Mouse (Mus musculus) liver, adult (tissue): ENCODE data around the gene Ifi27l2a.

Source experiments
- GATA4 ChIP-seq: IDR thresholded peaks from 2 replicates; pipeline ENCODE4 v1.6.1; 2014; ENCODE audit warnings: mild to moderate bottlenecking, low read length; ENCODE audit not compliant: insufficient replicate concordance

Gene Ifi27l2a

DNA sequence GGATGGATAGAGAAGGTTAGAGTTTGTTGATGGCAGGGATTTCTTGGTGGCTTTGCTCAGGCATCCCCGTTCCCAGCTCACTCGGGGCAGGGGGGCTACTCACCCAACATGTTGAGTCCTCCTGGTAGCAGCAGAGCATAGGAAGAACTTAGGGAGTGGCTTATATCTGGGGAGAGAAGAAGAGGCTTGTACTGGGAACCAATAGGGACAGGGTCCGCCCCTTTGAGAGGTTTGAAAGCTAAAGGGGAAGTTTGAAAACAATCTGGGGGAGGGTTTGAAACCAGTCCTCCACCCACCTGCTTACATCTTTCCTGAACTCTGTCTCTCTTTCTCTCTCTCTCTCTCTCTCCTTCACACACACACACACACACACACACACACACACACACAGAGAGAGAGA is at the start of gene Ifi27l2a:
TSS of gene Ifi27l2a (minus strand) at position 157 of the 400 bp plus-strand sequence.
- no peak for TF ChIP-seq GATA4

DNA sequence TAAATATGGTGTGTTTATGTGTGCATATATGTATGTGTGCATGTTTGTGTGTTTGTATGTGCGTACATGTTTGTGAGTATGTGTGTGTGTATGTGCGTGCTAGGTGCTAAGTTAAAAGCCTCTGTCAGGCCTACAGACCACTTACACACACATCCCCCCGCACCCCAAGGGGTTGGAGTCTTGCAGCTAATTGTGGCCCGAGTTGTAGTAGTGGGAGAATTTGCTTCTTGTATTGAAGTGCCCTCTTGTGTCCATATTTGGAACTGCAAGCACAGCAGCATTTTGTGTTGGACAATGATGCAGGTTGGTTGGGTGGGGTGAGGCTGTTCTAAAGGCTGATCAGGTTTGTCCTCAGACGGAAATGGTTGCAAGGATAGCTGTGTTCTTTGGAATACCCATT is 49.3 kb upstream of the Ifi27l2a start:
- TF ChIP-seq GATA4, result no peak

GRCm38 (mm10) chr12:103491091-103491730 is 47.7 kb upstream of the Ifi27l2a start:
- TF ChIP-seq GATA4, result no peak

DNA sequence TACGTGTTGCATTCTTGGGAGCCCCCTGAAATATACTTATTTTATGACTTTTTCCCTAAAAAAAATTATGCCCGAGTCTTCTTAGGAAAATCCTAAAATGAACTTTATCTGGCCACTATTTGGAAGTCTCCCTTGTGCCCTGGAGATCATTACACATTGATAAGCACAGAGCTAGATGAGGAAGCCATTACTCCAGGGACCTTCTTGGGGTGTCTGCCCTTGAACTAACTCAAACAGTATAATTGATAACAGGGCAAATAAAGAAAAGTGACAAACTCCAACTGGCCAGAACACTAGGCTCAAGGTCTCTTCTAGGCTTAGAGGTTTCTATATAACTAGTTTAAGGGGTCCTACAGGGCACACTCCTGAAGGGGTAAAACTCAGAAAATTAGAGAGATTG is 44.3 kb upstream of the Ifi27l2a start:
- TF ChIP-seq GATA4, result no peak

GRCm38 (mm10) chr12:103487276-103487675 is 43.8 kb upstream of the Ifi27l2a start:
- TF ChIP-seq GATA4, result peak; percentile 20; the same call in 1 of the 2 replicates

DNA sequence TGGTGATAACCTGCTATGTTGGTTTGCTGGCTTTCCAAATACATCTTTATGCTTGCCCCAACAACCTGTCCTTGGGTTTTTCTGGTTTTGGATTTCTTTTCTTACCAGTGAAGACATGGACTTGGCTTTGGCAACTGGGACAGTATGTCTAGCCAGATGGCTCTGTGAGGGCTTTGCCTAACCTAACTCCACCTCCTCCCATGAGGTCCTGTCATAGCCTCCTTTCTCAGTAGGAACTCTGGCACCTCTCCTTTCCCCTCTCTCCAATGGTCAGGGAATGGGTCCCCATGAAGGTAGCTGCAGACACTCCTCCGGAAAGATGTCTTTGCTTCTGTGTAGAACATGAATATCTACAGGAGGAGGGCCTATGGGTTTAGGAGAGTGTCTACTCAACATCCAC is 43.2 kb upstream of the Ifi27l2a start:
- TF ChIP-seq GATA4, result no peak

GRCm38 (mm10) chr12:103482781-103483180 is 39.3 kb upstream of the Ifi27l2a start:
- TF ChIP-seq GATA4, result no peak

- no peak for TF ChIP-seq GATA4
These were observed 38.2 kb upstream of the Ifi27l2a start for GRCm38 (mm10) chr12:103481671-103482070.

- no peak for TF ChIP-seq GATA4
These were observed 34.1 kb upstream of the Ifi27l2a start for GRCm38 (mm10) chr12:103477461-103478015.

GRCm38 (mm10) chr12:103476779-103477389 is 33.4 kb upstream of the Ifi27l2a start:
- no peak for TF ChIP-seq GATA4

- TF ChIP-seq GATA4, result no peak
These were observed 31.0 kb upstream of the Ifi27l2a start for GRCm38 (mm10) chr12:103474481-103474880.

DNA sequence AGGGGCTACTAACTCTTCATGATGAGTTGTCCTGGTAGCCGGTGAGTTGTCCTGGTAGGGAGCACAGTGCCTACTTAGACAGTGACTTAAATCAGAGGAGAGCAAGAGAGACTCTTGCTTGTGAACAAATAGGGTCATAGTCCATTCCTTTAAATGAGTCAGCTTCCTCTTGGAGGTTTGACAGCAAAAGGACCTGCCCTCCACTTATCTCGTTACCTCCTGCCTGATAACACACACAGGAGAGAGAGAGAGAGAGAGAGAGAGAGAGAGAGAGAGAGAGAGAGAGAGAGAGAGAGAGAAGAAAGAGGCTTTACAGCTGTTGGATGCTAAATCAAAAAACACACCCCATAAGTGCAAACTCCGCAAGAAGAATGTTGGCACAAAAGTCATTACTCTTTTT is 13.7 kb upstream of the Ifi27l2a start, which contains the start of gene Ifi27l2b:
TSS of gene Ifi27l2b (minus strand) at position 84 of the 400 bp plus-strand sequence.
- peak; percentile 50; the same call in 1 of the 2 replicates for TF ChIP-seq GATA4

DNA sequence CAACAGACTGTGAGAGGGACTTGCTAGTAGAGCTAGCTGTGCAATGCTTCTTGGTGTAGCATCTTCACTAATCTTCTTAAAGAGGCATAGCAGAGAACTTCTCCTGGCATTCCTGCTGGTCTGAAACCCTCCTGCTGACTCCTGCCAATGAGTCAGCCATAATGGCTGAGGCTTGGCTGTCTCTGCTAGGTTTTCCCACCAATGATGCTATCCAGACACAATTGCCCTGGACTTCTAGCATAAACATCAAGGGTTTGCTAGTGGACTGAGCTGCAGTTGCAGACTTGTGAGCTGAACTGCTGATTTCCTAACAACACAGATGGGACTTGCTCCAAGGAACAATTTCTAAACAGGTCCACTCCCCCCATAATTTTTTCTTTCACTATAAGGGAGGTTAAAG is 9.9 kb upstream of the Ifi27l2a start:
- TF ChIP-seq GATA4, result no peak

DNA sequence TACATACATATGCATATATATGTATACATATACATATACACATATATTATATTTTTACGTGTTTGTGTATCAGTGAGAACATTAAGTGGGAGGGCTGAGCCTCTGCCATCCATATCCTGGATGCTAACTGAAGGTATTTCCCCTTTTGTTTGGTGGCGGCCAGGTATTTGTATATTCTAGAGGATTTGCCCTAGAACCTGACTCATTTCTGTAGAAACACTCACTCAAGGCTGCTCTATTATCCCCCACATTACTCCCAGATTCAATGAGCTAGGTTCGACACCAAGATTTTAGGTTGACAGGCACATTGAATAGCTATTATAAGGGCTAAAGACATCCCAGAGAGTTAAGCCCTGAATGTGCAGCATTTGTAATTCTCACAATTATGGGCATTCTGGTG is 1.6 kb upstream of the Ifi27l2a start:
- no peak for TF ChIP-seq GATA4

DNA sequence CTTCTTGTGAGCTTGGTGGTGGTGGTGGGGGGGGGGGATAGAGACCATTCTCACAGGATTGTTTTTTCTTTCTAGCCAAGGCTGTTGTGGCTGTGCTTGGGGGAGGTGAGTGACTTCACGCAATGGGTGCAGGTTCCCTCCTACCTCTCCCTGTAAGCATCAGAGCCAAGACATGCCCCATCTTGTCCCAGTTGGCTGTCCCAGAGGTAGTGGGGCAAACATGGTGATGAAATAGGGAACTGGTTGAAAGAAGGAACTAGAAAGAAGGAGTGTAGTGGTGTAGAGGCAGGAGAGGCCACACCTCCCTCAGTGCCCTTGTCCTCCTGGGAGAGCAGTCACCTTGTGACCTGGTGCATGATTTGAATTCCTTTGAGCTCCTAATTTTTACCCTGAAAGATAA is 5.9 kb downstream of the Ifi27l2a start:
- no peak for TF ChIP-seq GATA4

GRCm38 (mm10) chr12:103434861-103435260 is 8.6 kb downstream of the Ifi27l2a start:
- TF ChIP-seq GATA4, result no peak
